Mouse (Mus musculus) urinary bladder, adult 2 months (tissue): ENCODE results near the gene Krtap10-4. TPM values are rescaled to one million over a fixed set of nuclear protein-coding genes. Genes with fewer than 3 reads are reported as not detected.
"Not testable (repeated sequence)": the region's sequence is repeated elsewhere in the genome, so short reads cannot be mapped to it uniquely, and the experiment has no call there.

Experiments
- DNase-seq: peaks from one replicate; pipeline ENCODE4 v3.0.0; 2022; ENCODE audit warnings: low spot score
- polyA plus RNA-seq: library from polyadenylated mRNA; depleted of rRNA; stranded (reverse); fragments of >200 nt; gene quantifications from 2 replicates; pipeline ENCODE4 v1.2.3, GENCODE M21; 2012; rRNA removed

The Krtap10-4 gene
- polyA plus RNA-seq: not detected in 2 replicates

- DNase-seq: no peak
Measured at GRCm38 (mm10) chr10:77826951-77827350, at the start of gene Krtap10-4. Gene Krtap10-4, minus strand, starts transcription at chr10:77827095.

- no peak for DNase-seq
Measured at GRCm38 (mm10) chr10:77869651-77870050, 42.8 kb upstream of the Krtap10-4 start.

- no peak for DNase-seq
Measured at GRCm38 (mm10) chr10:77867546-77867945, 40.7 kb upstream of the Krtap10-4 start.

GRCm38 (mm10) chr10:77864762-77865143 is 37.9 kb upstream of the Krtap10-4 start:
- no peak for DNase-seq

- peak; percentile 41 for DNase-seq
Measured at GRCm38 (mm10) chr10:77864067-77864761, 37.3 kb upstream of the Krtap10-4 start.

GRCm38 (mm10) chr10:77861675-77862074 is 34.8 kb upstream of the Krtap10-4 start, which contains the start of gene Gm3285:
Gene Gm3285, plus strand, starts transcription at chr10:77861975.
- DNase-seq: no peak

GRCm38 (mm10) chr10:77852559-77852958 is 25.7 kb upstream of the Krtap10-4 start, which contains the start of gene Gm10318:
Gene Gm10318, plus strand, starts transcription at chr10:77852859.
- no peak for DNase-seq

- DNase-seq: no peak
Measured at GRCm38 (mm10) chr10:77847538-77847937, 20.6 kb upstream of the Krtap10-4 start.

- DNase-seq: no peak
Measured at GRCm38 (mm10) chr10:77846961-77847360, 20.1 kb upstream of the Krtap10-4 start.

GRCm38 (mm10) chr10:77846503-77846902 is 19.6 kb upstream of the Krtap10-4 start, which contains the start of gene Gm36176:
Gene Gm36176, plus strand, starts transcription at chr10:77846803.
- DNase-seq: no peak

- no peak for DNase-seq
Measured at GRCm38 (mm10) chr10:77839006-77839405, 12.1 kb upstream of the Krtap10-4 start.

GRCm38 (mm10) chr10:77835647-77836046 is 8.8 kb upstream of the Krtap10-4 start, which contains the start of gene Krtap10-10:
Gene Krtap10-10, plus strand, starts transcription at chr10:77835947.
- DNase-seq: no peak

- no peak for DNase-seq
Measured at GRCm38 (mm10) chr10:77819203-77819602, 7.7 kb downstream of the Krtap10-4 start.

GRCm38 (mm10) chr10:77818523-77818922 is 8.4 kb downstream of the Krtap10-4 start:
- no peak for DNase-seq

GRCm38 (mm10) chr10:77815514-77815913 is 11.4 kb downstream of the Krtap10-4 start:
- DNase-seq: peak; percentile 18

GRCm38 (mm10) chr10:77814382-77814781 is 12.5 kb downstream of the Krtap10-4 start, which contains the start of gene Gm2696:
Gene Gm2696, plus strand, starts transcription at chr10:77814682.
- DNase-seq: no peak

- no peak for DNase-seq
Measured at GRCm38 (mm10) chr10:77811743-77812142, 15.2 kb downstream of the Krtap10-4 start, which contains the start of gene Gm9507. Gene Gm9507, minus strand, starts transcription at chr10:77811843.

- DNase-seq: no peak
Measured at GRCm38 (mm10) chr10:77804095-77804494, 22.8 kb downstream of the Krtap10-4 start.

GRCm38 (mm10) chr10:77798921-77799508 is 27.9 kb downstream of the Krtap10-4 start, which contains the start of gene Gm19668:
Gene Gm19668, minus strand, starts transcription at chr10:77799133.
- no peak for DNase-seq

GRCm38 (mm10) chr10:77798164-77798920 is 28.6 kb downstream of the Krtap10-4 start:
- DNase-seq: not testable (repeated sequence)

- DNase-seq: no peak
Measured at GRCm38 (mm10) chr10:77797677-77798076, 29.2 kb downstream of the Krtap10-4 start.

GRCm38 (mm10) chr10:77794976-77795375 is 31.9 kb downstream of the Krtap10-4 start, which contains the start of gene Gm9639:
Gene Gm9639, minus strand, starts transcription at chr10:77795076.
- no peak for DNase-seq
